Mouse (Mus musculus) right cerebral cortex, postnatal 10 days (tissue): ENCODE data around the gene Tmprss9.

Experiments used
- DNase-seq, 2 experiments: peaks; one replicate each; pipeline ENCODE4 v3.0.0; 2021; ENCODE audit warnings: low spot score in 2 of 2

Tmprss9 gene

DNA sequence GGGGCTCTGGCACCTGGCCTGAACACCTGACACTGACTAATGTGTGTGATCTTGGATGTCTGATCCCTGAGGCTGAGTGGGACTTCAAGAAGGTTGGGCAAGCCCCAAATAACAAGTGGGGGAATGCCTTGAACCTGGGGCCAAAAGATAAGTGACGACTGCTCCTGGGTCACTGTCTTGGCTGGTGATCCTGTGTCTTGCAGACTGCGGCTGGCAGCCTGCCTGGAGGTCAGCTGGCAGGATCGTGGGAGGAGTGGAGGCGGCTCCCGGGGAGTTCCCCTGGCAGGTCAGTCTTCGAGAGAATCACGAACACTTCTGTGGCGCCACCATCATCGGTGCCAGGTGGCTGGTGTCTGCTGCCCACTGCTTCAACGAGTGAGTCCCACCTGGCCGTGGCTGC is 15.5 kb downstream of the Tmprss9 start:
- DNase-seq = peak in 1 of 2 experiments; percentile 28

- no peak for DNase-seq
Observed at GRCm38 (mm10) chr10:80895100-80895499, 23.5 kb downstream of the Tmprss9 start.

- no peak for DNase-seq
Observed at GRCm38 (mm10) chr10:80895697-80896096, 24.0 kb downstream of the Tmprss9 start.

DNA sequence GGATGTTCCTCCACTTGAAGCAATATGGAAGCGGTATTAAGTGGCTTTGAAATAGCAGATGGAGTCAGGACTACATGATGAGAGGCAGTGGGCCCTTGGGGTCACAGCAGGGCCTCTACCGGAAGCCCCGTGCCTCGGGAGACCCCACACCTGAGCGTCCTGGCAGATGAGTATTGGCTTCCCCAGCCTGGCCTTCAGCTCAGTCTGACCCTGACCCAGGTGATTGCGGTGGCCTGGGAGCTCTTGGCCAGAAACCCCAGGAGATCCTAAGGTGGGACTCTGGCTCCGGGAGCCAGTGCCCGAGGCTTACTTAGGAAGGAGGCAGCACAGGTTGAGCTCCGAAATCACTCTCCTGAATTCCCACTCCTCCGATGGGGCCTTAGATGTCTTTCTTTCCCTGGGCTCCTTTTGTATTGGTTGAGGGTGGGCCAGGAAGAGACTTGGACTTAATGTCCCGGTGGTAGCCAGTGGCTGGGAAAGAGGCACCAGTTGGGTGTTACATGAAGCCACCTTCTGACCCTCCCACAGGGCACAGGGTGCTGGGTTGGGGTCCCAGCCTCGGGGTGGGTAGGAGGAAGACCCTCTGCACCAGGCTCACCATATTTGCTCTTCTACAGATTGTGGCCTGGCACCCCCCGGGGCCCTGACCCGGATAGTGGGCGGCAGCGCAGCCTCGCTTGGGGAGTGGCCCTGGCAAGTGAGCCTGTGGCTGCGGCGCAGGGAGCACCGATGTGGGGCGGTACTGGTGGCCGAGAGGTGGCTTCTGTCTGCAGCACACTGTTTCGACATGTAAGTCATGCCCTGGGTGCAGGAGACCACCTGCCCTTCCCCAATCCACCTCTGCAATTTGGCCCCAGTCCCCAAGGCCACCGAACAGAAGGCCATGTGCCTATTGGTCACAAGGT is 25.2 kb downstream of the Tmprss9 start:
- DNase-seq = no peak

- DNase-seq = peak; percentile 72 to 80
Observed at GRCm38 (mm10) chr10:80897861-80898510, 26.3 kb downstream of the Tmprss9 start.

DNA sequence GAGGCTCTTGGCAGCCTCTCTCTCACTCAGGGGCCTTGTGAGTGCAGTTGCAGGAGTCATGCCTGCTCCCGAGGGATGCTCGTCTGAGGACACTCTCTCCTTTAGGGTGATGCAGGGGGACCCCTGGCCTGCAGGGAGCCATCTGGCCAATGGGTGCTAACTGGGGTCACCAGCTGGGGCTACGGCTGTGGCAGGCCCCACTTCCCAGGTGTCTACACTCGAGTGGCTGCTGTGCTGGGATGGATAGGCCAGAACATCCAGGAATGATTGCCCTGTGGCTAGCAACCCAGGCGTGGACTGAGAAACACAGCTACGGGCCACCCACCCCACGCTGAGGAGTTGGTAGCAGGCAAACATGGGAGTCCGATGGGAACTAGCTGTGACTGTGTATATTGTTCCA is 27.4 kb downstream of the Tmprss9 start:
- no peak for DNase-seq

DNA sequence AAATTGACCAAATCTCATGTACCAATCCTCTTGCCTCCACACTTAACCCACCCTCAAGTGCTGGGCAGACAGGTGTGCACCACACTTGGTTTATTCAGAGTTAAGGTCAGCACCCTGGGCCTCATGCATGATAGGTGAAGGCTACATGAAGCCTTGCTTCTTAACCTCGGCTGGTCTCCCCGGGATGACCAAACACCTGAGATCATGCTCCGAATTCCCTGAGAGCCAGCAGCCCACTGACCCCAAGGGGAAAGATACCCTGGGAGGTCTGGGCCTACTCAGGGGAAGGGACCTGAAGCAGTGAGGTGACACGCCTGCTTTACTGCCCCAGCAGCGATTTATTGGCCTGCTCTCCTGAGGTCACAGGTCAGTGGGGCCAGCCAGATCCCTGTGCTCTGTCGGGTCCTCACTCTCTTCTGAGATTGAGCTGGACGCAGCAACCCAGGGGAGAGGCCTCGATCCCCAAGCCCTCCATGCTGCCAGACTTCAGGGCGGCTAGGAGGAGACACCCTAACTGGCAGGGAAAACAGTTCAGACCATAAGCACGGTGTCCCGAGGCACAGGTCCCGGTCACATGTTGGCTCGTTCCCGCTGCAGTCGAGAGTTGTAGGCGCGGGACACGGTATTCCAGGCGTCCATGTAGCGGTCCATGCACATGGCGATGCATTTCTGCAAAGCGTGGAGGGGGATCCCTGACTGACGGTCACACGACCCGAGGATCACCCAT is 28.1 kb downstream of the Tmprss9 start:
- DNase-seq = no peak

DNA sequence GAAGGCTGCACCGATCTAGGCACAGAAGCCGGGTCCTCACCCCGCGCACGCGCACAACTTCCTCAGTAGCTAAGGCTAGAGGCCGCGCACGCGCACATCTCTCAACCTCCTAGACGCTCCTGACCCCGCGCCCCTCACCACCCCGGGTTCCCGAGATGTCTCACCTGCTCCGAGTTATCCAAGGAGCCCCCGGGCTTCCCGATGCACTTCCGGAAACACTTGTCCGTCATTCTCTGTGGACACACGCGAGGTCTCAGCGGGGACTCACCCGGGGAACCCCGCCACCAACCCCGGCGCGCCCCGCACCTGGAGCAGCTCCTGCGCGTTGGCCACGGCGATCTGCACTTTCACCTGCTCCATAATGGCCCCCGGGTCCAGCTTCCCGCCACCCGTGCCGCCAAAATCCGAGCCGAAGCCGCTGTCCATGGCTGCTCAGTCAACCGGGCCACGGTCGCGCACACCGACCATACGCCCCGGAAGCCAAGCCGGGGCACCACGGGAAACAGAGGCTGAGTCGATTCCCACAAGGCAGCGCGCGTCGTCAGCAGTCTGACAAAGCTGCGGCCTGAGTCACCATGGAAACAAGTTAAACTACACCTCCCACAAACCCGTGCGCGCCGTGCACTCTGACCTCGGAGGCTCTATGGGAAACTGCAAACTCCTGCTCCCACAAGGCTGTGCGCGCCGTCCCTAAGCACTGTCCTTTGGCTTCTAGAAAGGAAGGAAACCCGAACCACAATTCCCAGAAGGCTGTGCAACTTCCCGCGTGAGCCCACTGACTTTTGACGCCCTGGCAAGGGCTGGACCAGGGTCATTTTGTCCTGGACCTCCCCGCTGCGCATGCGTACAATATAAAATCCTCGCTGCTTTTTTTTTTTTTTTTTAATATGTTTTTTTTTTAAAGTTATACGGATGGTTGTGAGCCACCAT is 28.9 kb downstream of the Tmprss9 start, which contains the start of gene Timm13:
Gene Timm13 (minus strand): TSS at position 652 of the 930 bp plus-strand sequence.
- peak; percentile 100 for DNase-seq

GRCm38 (mm10) chr10:80901409-80902272 is 30.0 kb downstream of the Tmprss9 start:
- DNase-seq = no peak

- DNase-seq = no peak
Observed at GRCm38 (mm10) chr10:80902273-80902940, 30.8 kb downstream of the Tmprss9 start.

GRCm38 (mm10) chr10:80903282-80903681 is 31.6 kb downstream of the Tmprss9 start:
- no peak for DNase-seq

- no peak for DNase-seq
Observed at GRCm38 (mm10) chr10:80904004-80904693, 32.5 kb downstream of the Tmprss9 start.

DNA sequence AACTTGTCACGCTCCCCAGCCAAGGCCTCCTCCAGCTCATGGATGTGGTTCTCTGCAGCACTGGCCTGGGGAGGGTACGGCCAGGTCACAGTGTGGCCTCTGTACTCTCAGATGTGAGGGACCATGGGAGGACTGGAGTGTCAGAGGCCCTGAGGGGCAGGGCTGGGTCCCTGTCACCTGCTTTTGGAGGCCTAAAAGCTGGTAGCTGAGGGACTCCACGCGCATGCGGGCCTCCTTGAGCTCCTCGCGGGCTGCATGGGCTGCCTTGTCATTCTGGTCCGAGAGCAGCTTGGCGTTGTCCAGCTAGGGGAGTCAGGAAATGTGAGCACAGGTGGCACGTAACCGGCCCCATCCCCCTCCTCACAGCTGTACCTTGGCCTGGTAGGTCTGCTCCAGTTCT is 33.1 kb downstream of the Tmprss9 start:
- no peak for DNase-seq

- no peak for DNase-seq
Observed at GRCm38 (mm10) chr10:80909375-80910162, 37.9 kb downstream of the Tmprss9 start.

GRCm38 (mm10) chr10:80911354-80911753 is 39.7 kb downstream of the Tmprss9 start:
- no peak for DNase-seq

- no peak for DNase-seq
Observed at GRCm38 (mm10) chr10:80911891-80912290, 40.2 kb downstream of the Tmprss9 start.

GRCm38 (mm10) chr10:80913364-80914011 is 41.8 kb downstream of the Tmprss9 start:
- no peak for DNase-seq

GRCm38 (mm10) chr10:80914253-80914656 is 42.6 kb downstream of the Tmprss9 start:
- DNase-seq = no peak
